Mouse (Mus musculus) small intestine, adult 2 months (tissue): Measurements from ENCODE around the gene Ccl7.

Source experiments
- CTCF ChIP-seq: fragments of 200-500 bp; IDR thresholded peaks from 2 replicates; pipeline ENCODE4 v1.5.1; 2012; ENCODE audit warnings: low read depth, mild to moderate bottlenecking, control low read depth, inconsistent platforms, low read length, moderate library complexity, mixed read lengths; ENCODE audit not compliant: insufficient replicate concordance, insufficient read length; ENCODE audit errors: extremely low read depth
- POLR2A ChIP-seq: fragments of 200-500 bp; IDR thresholded peaks from 2 replicates; pipeline ENCODE4 v1.6.1; 2012; ENCODE audit warnings: low read depth, mild to moderate bottlenecking, control low read depth, inconsistent platforms, low read length, moderate library complexity

DNA sequence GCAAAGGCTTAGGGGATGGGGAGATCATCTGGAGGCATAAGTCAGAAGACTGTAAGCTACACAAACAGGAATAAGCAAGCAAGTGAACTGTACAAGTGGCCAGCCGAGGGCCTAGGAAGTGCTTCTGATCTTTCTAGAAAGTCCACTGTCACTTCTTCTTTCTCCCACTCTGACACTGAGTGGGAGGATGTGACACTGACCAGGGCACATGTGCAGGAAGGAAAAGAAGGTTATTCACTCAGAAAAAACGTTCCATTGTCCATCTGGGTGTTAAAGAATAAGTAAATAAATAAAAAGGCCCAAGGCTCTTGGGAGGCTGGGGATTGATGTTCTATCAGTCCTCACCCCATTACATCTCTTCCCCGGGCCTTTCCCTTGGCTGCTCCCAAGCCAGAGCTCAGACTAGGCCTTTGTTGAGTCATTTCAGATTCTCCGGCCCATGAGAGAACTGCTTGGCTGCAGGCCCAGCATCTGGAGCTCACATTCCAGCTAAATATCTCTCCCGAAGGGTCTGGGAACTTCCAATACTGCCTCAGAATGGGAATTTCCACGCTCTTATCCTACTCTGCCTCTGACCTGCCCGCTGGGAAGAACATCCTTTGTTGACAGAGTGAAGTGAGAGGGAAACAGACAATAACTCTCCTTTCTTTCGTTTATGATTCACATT, 12.7 kb upstream of the Ccl7 start:
- TF ChIP-seq POLR2A (no peak), CTCF (no peak)
